Mouse (Mus musculus) left cerebral cortex, postnatal 36 days (tissue): ENCODE results near the gene H2al1i. TPM values are rescaled to one million over a fixed set of nuclear protein-coding genes. Genes with fewer than 3 reads are reported as not detected.

ENCODE experiments used
- total RNA-seq, 2 experiments: library from RNA; stranded (reverse); gene quantifications; 2 replicates each; pipeline ENCODE4 v1.2.3; 2021

Gene H2al1i
- total RNA-seq, 2 experiments from 2014 or later, result not detected

Other genes starting within 250 kb of the H2al1i start
- not detected for gene H2al1a, start 25.4 kb upstream of the H2al1i start, total RNA-seq
- gene H2al1b, start 22.2 kb upstream of the H2al1i start, total RNA-seq, result not detected
- gene H2al1c, start 19.0 kb upstream of the H2al1i start, total RNA-seq, result not detected
- not detected for gene H2al1d, start 15.8 kb upstream of the H2al1i start, total RNA-seq
- gene H2al1e, start 12.7 kb upstream of the H2al1i start, total RNA-seq, result not detected
- not detected for gene H2al1f, start 9.5 kb upstream of the H2al1i start, total RNA-seq
- not detected for gene H2al1g, start 6.4 kb upstream of the H2al1i start, total RNA-seq
- not detected for gene H2al1h, start 3.2 kb upstream of the H2al1i start, total RNA-seq
- not detected for gene H2al1j, start 3.2 kb downstream of the H2al1i start, total RNA-seq